Mouse (Mus musculus) left cerebral cortex, adult 9 months (tissue): ENCODE measurements around the gene Ikbke.
"Not testable (repeated sequence)": the region's sequence is repeated elsewhere in the genome, so short reads cannot be mapped to it uniquely, and the experiment has no call there.

Source experiments
- DNase-seq, 2 experiments: peaks; one replicate each; pipeline ENCODE4 v3.0.0; 2022; ENCODE audit warnings: low spot score in 2 of 2

Gene Ikbke

GRCm38 (mm10) chr1:131281731-131282130 lies 2.3 kb upstream of the Ikbke start:
- no peak for DNase-seq

GRCm38 (mm10) chr1:131280280-131280679 lies 874 bp upstream of the Ikbke start:
- no peak for DNase-seq

- DNase-seq: no peak
Observed at GRCm38 (mm10) chr1:131278606-131279455, 575 bp downstream of the Ikbke start.

GRCm38 (mm10) chr1:131276831-131277230 lies 2.6 kb downstream of the Ikbke start:
- no peak for DNase-seq

GRCm38 (mm10) chr1:131275577-131275976 lies 3.8 kb downstream of the Ikbke start:
- no peak for DNase-seq

- DNase-seq: no peak
Observed at GRCm38 (mm10) chr1:131274725-131275539, 4.5 kb downstream of the Ikbke start.

- DNase-seq: peak in 1 of 2 experiments; percentile 82
Observed at GRCm38 (mm10) chr1:131269797-131270578, 9.4 kb downstream of the Ikbke start.

GRCm38 (mm10) chr1:131268776-131269175 lies 10.6 kb downstream of the Ikbke start:
- no peak for DNase-seq

- no peak for DNase-seq
Observed at GRCm38 (mm10) chr1:131263905-131264304, 15.5 kb downstream of the Ikbke start.

GRCm38 (mm10) chr1:131260309-131260656 lies 19.1 kb downstream of the Ikbke start:
- peak in 1 of 2 experiments; percentile 60 for DNase-seq

- DNase-seq: no peak
Observed at GRCm38 (mm10) chr1:131259632-131260308, 19.6 kb downstream of the Ikbke start.

GRCm38 (mm10) chr1:131257288-131257687 lies 22.1 kb downstream of the Ikbke start:
- DNase-seq: no peak

- DNase-seq: not testable (repeated sequence)
Observed at GRCm38 (mm10) chr1:131252516-131253250, 26.7 kb downstream of the Ikbke start.

- peak in 1 of 2 experiments; percentile 69 for DNase-seq
Observed at GRCm38 (mm10) chr1:131246433-131247395, 32.7 kb downstream of the Ikbke start.

GRCm38 (mm10) chr1:131245926-131246325 lies 33.5 kb downstream of the Ikbke start:
- peak in 1 of 2 experiments; percentile 59 for DNase-seq

GRCm38 (mm10) chr1:131245089-131245856 lies 34.1 kb downstream of the Ikbke start, which contains the start of gene Rassf5:
Gene Rassf5, minus strand, starts transcription at chr1:131245258.
- peak in 1 of 2 experiments; percentile 62 for DNase-seq

- DNase-seq: no peak
Observed at GRCm38 (mm10) chr1:131244536-131245088, 34.8 kb downstream of the Ikbke start.

GRCm38 (mm10) chr1:131242956-131243355 lies 36.5 kb downstream of the Ikbke start:
- no peak for DNase-seq
